Mouse (Mus musculus) lung, adult 2 months (tissue): ENCODE data around the gene Arap1. TPM values are rescaled to one million over a fixed set of nuclear protein-coding genes. Genes with fewer than 3 reads are reported as not detected.

Source experiments
- DNase-seq: peaks from one replicate; pipeline ENCODE4 v3.0.0; 2022
- H3K4me1 ChIP-seq: fragments of 200-500 bp; 2 replicates; pipeline ENCODE4 v1.6.1; 2011; ENCODE audit warnings: low read length; ENCODE audit not compliant: control insufficient read depth, insufficient read depth
- H3K4me3 ChIP-seq: fragments of 200-500 bp; replicated peaks from 2 replicates; pipeline ENCODE3; 2011; ENCODE audit warnings: low read depth, mild to moderate bottlenecking, control low read depth, low read length; ENCODE audit errors: extremely low read depth
- CTCF ChIP-seq: fragments of 200-500 bp; IDR thresholded peaks from 2 replicates; pipeline ENCODE4 v1.5.1; 2011; ENCODE audit warnings: mild to moderate bottlenecking, low read length, control low read depth; ENCODE audit not compliant: insufficient read depth
- POLR2A ChIP-seq: fragments of 200-500 bp; IDR thresholded peaks from 2 replicates; pipeline ENCODE4 v1.6.1; 2011; ENCODE audit warnings: low read depth, mild to moderate bottlenecking, control low read depth, low read length, borderline replicate concordance; ENCODE audit errors: extremely low read depth
- WGBS: fragments of 180-500 bp; shearing (Covaris S2); methylation state at CpG from one replicate; pipeline ENCODE4 v1.1.7; 2018; 5-methylcytosine and 5-hydroxymethylcytosine counted together
- polyA plus RNA-seq: library from polyadenylated mRNA; depleted of rRNA; stranded (reverse); fragments of >200 nt; gene quantifications from 2 replicates; pipeline ENCODE4 v1.2.3, GENCODE M21; 2012

Arap1 gene
- polyA plus RNA-seq, 1 experiment: 188 TPM

- H3K4me1 ChIP-seq: no peaks in the 10 kb centered on the region
- DNase-seq: no peak
- TF ChIP-seq CTCF: no peak
- no peak for TF ChIP-seq POLR2A
- no peak overlapping the region for H3K4me3 ChIP-seq
- WGBS: 28% methylated on average over 3 of the region's 3 CpGs
Measured at GRCm38 (mm10) chr7:101422069-101422468, 74.2 kb downstream of the Arap1 start.

- no peak for DNase-seq
- Histone ChIP-seq H3K4me3 (no peak overlapping the region), H3K4me1 (no peaks in the 10 kb centered on the region)
- WGBS: 82% methylated on average over 8 of the region's 8 CpGs
- TF ChIP-seq POLR2A (no peak), CTCF (no peak)
Measured at GRCm38 (mm10) chr7:101422646-101423045, 74.8 kb downstream of the Arap1 start.

- Histone ChIP-seq H3K4me1 (no peaks in the 10 kb centered on the region), H3K4me3 (no peak overlapping the region)
- WGBS: 60% methylated on average over 6 of the region's 6 CpGs
- DNase-seq: no peak
- no peak for TF ChIP-seq CTCF
- TF ChIP-seq POLR2A: no peak
Measured at GRCm38 (mm10) chr7:101423970-101424369, 76.1 kb downstream of the Arap1 start.

GRCm38 (mm10) chr7:101426692-101427091, 78.8 kb downstream of the Arap1 start:
- WGBS: 57% methylated on average over 8 of the region's 8 CpGs
- TF ChIP-seq POLR2A (no peak), CTCF (no peak)
- Histone ChIP-seq H3K4me1 (no peaks in the 10 kb centered on the region), H3K4me3 (no peak overlapping the region)
- DNase-seq: no peak

GRCm38 (mm10) chr7:101427736-101428135, 79.9 kb downstream of the Arap1 start:
- 11% methylated on average over 2 of the region's 2 CpGs for WGBS
- Histone ChIP-seq H3K4me3 (no peak overlapping the region), H3K4me1 (no peaks in the 10 kb centered on the region)
- DNase-seq: no peak
- peak; percentile 65 for TF ChIP-seq CTCF
- no peak for TF ChIP-seq POLR2A

- 56% methylated on average over 6 of the region's 6 CpGs for WGBS
- H3K4me1 ChIP-seq: no peaks in the 10 kb centered on the region
- TF ChIP-seq POLR2A (no peak), CTCF (no peak)
- no peak overlapping the region for H3K4me3 ChIP-seq
- no peak for DNase-seq
Measured at GRCm38 (mm10) chr7:101435038-101435437, 87.2 kb downstream of the Arap1 start.

GRCm38 (mm10) chr7:101437876-101438275, 90.0 kb downstream of the Arap1 start:
- no peak for DNase-seq
- Histone ChIP-seq H3K4me3 (no peak overlapping the region), H3K4me1 (no peaks in the 10 kb centered on the region)
- WGBS: 3% methylated on average over 1 of the region's 1 CpGs
- TF ChIP-seq POLR2A (no peak), CTCF (no peak)

GRCm38 (mm10) chr7:101443093-101443492, 95.2 kb downstream of the Arap1 start:
- no peak for DNase-seq
- Histone ChIP-seq H3K4me1 (no peaks in the 10 kb centered on the region), H3K4me3 (no peak overlapping the region)
- WGBS: 67% methylated on average over 10 of the region's 10 CpGs
- TF ChIP-seq CTCF: no peak
- TF ChIP-seq POLR2A: no peak

GRCm38 (mm10) chr7:101444211-101444610, 96.3 kb downstream of the Arap1 start:
- TF ChIP-seq CTCF (no peak), POLR2A (no peak)
- Histone ChIP-seq H3K4me3 (no peak overlapping the region), H3K4me1 (no peaks in the 10 kb centered on the region)
- WGBS: 85% methylated on average over 4 of the region's 4 CpGs
- DNase-seq: no peak

- Histone ChIP-seq H3K4me3 (no peak overlapping the region), H3K4me1 (no peaks in the 10 kb centered on the region)
- DNase-seq: no peak
- TF ChIP-seq CTCF (no peak), POLR2A (no peak)
- WGBS: 23% methylated on average over 3 of the region's 3 CpGs
Measured at GRCm38 (mm10) chr7:101449855-101450254, 102.0 kb downstream of the Arap1 start.
